Mouse (Mus musculus): ENCODE results near the gene Meis1. TPM values are rescaled to one million over a fixed set of nuclear protein-coding genes. Genes with fewer than 3 reads are reported as not detected.

Meis1 gene
- polyA plus RNA-seq (2021), result 2.5 TPM

GRCm38 (mm10) chr11:19018489-19019203 lies at the start of gene Meis1:
Gene Meis1, minus strand, starts transcription at chr11:19018985.
- no peak for TF ChIP-seq CTCF (IDR thresholded peaks at IDR 0.05)
- DNase-seq (ENCODE audit: low read depth, low spot score) (no peak), ATAC-seq (peak; percentile 78)
- ChIA-PET CTCF (interaction anchor here (0.9 kb wide), 1 partner anchor 46 kb away, joined by 3 read pairs; no protein-coding TSS in a partner anchor), POLR2A (no interaction called here)
- H3K27me3 ChIP-seq, result peaks cover 6% of the 10 kb centered on the region
- in situ Hi-C loops (cut with MboI; ENCODE audit: low pct_unique_long_range_greater_than_20kb), result no loop called here

GRCm38 (mm10) chr11:19067334-19067733 lies 48.5 kb upstream of the Meis1 start:
- ChIA-PET POLR2A (no interaction called here), CTCF (interaction anchor here (1.1 kb wide), 1 partner anchor 10 kb away, joined by 3 read pairs; no protein-coding TSS in a partner anchor)
- H3K27me3 ChIP-seq, result peaks cover 13% of the 10 kb centered on the region
- TF ChIP-seq CTCF (IDR thresholded peaks at IDR 0.05), result no peak
- DNase-seq (ENCODE audit: low read depth, low spot score) (no peak), ATAC-seq (no peak)
- in situ Hi-C loops (cut with MboI; ENCODE audit: low pct_unique_long_range_greater_than_20kb), result no loop called here

GRCm38 (mm10) chr11:19049276-19049675 lies 30.5 kb upstream of the Meis1 start:
- ChIA-PET POLR2A (no interaction called here), CTCF (interaction anchor here (0.9 kb wide), 1 partner anchor 11 kb away, joined by 3 read pairs; no protein-coding TSS in a partner anchor)
- DNase-seq (ENCODE audit: low read depth, low spot score), result no peak
- ATAC-seq, result no peak
- in situ Hi-C loops (cut with MboI; ENCODE audit: low pct_unique_long_range_greater_than_20kb), result loop anchor here (25.0 kb wide), 2 partner anchors 713 to 1762 kb away; no protein-coding TSS in a partner anchor
- peaks cover 43% of the 10 kb centered on the region for H3K27me3 ChIP-seq
- no peak for TF ChIP-seq CTCF (IDR thresholded peaks at IDR 0.05)

DNA sequence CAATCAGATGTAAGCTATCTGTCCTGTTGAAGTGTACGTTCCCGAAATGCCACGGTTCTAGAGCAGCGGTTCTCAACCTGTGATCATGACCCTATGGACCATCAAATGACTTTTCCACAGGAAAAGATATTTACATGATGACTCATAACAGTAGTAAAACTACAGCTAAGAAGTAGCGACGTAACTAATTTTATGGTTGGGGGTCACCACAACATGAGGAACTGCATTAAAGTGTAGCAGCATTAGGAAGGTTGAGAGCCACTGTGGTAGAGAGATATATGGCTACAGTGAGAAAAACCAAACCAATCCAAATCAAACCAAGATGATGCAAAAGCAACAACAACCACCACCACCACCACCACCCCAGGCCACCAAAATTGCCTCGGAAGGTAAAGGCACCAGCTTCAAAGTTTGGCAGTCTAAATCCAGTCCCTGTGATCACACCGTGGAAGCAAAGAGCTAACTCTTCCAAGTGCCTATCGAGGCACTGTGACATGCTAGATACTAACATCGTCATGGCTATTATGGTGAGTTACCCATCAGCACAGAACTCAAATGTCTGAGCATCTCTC lies 17.9 kb upstream of the Meis1 start:
- DNase-seq (ENCODE audit: low read depth, low spot score) (no peak), ATAC-seq (no peak)
- peaks cover 51% of the 10 kb centered on the region for H3K27me3 ChIP-seq
- TF ChIP-seq CTCF (IDR thresholded peaks at IDR 0.05), result no peak
- POLR2A ChIA-PET, result interaction anchor here (0.6 kb wide), 1 partner anchor 1467 kb away, joined by 4 read pairs; no protein-coding TSS in a partner anchor
- CTCF ChIA-PET, result interaction anchor here (0.7 to 1.1 kb wide), 2 partner anchors 11 to 157 kb away, joined by 3 read pairs; no protein-coding TSS in a partner anchor
- in situ Hi-C loops (cut with MboI; ENCODE audit: low pct_unique_long_range_greater_than_20kb), result loop anchor here (25.0 kb wide), 2 partner anchors 726 to 1749 kb away; no protein-coding TSS in a partner anchor

- CTCF ChIA-PET, result interaction anchor here (1.5 kb wide), 1 partner anchor 150 kb away, joined by 3 read pairs; no protein-coding TSS in a partner anchor
- in situ Hi-C loops (cut with MboI; ENCODE audit: low pct_unique_long_range_greater_than_20kb), result loop anchor here (5.0 to 25.0 kb wide), 4 partner anchors 150 to 1740 kb away; no protein-coding TSS in a partner anchor
Measured at GRCm38 (mm10) chr11:19026581-19027561, 8.1 kb upstream of the Meis1 start.

GRCm38 (mm10) chr11:19025976-19026520 lies 7.3 kb upstream of the Meis1 start:
- TF ChIP-seq CTCF (IDR thresholded peaks at IDR 0.05), result no peak
- CTCF ChIA-PET, result interaction anchor here (1.4 to 1.5 kb wide), 2 partner anchors 20 to 150 kb away, joined by 3 read pairs; no protein-coding TSS in a partner anchor
- peaks cover 49% of the 10 kb centered on the region for H3K27me3 ChIP-seq
- POLR2A ChIA-PET, result no interaction called here
- DNase-seq (ENCODE audit: low read depth, low spot score) (no peak), ATAC-seq (no peak)
- in situ Hi-C loops (cut with MboI; ENCODE audit: low pct_unique_long_range_greater_than_20kb), result loop anchor here (5.0 to 25.0 kb wide), 4 partner anchors 149 to 1739 kb away; no protein-coding TSS in a partner anchor

More at GRCm38 (mm10) chr11:19026581-19027561, 8.1 kb upstream of the Meis1 start:
- H3K27me3 ChIP-seq, result peaks cover 52% of the 10 kb centered on the region
- ATAC-seq, result no peak
- no peak for TF ChIP-seq CTCF (IDR thresholded peaks at IDR 0.05)
- DNase-seq (ENCODE audit: low read depth, low spot score), result no peak
- POLR2A ChIA-PET, result no interaction called here

GRCm38 (mm10) chr11:19024496-19025265 lies 5.9 kb upstream of the Meis1 start:
- no peak for TF ChIP-seq CTCF (IDR thresholded peaks at IDR 0.05)
- ChIA-PET POLR2A (interaction anchor here (0.7 kb wide), 1 partner anchor 136 kb away, joined by 3 read pairs; no protein-coding TSS in a partner anchor), CTCF (interaction anchor here (1.4 kb wide), 1 partner anchor 19 kb away, joined by 3 read pairs; no protein-coding TSS in a partner anchor)
- in situ Hi-C loops (cut with MboI; ENCODE audit: low pct_unique_long_range_greater_than_20kb), result loop anchor here (5.0 to 25.0 kb wide), 4 partner anchors 147 to 1737 kb away; no protein-coding TSS in a partner anchor
- peaks cover 42% of the 10 kb centered on the region for H3K27me3 ChIP-seq
- ATAC-seq, result no peak
- no peak for DNase-seq (ENCODE audit: low read depth, low spot score)

DNA sequence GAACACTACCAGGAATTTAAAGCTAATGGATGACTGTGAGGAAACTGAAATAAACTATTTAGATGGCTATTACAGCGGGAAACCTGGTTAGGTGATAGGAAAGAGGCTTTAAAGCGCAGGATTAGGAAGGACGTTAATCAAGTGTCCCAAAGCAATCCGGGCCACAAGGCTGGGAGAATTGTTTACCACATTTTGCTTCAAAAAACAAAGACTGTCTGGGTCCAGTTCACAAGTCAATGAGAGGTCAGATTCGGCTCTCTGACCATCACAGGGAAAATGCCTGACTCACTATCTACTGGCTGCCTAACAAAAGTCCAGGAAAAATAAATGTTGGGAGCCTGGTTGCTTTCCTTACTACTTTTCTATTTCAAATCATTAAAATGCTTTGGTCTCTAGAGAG lies 4.6 kb upstream of the Meis1 start:
- POLR2A ChIA-PET, result no interaction called here
- ATAC-seq, result no peak
- peaks cover 29% of the 10 kb centered on the region for H3K27me3 ChIP-seq
- DNase-seq (ENCODE audit: low read depth, low spot score), result no peak
- TF ChIP-seq CTCF (IDR thresholded peaks at IDR 0.05), result no peak
- in situ Hi-C loops (cut with MboI; ENCODE audit: low pct_unique_long_range_greater_than_20kb), result loop anchor here (10.0 kb wide), 1 partner anchor 1559 kb away; no protein-coding TSS in a partner anchor
- CTCF ChIA-PET, result no interaction called here

- TF ChIP-seq CTCF (IDR thresholded peaks at IDR 0.05), result no peak
- ChIA-PET CTCF (no interaction called here), POLR2A (no interaction called here)
Measured at GRCm38 (mm10) chr11:19022576-19022975, 3.8 kb upstream of the Meis1 start.

More at GRCm38 (mm10) chr11:19022576-19022975, 3.8 kb upstream of the Meis1 start:
- no peak for ATAC-seq
- DNase-seq (ENCODE audit: low read depth, low spot score), result no peak
- in situ Hi-C loops (cut with MboI; ENCODE audit: low pct_unique_long_range_greater_than_20kb), result loop anchor here (10.0 kb wide), 1 partner anchor 1558 kb away; no protein-coding TSS in a partner anchor
- H3K27me3 ChIP-seq, result peaks cover 27% of the 10 kb centered on the region

Data from Patski (cell line).